Mouse (Mus musculus): Measurements from ENCODE around the gene Atp6ap1. TPM values are rescaled to one million over a fixed set of nuclear protein-coding genes. Genes with fewer than 3 reads are reported as not detected.

The Atp6ap1 gene
- 103 and 107 TPM in 2 replicates for polyA plus RNA-seq (2014; fragmentation: Nextera tagmentation; extraction: Ambion mirVana)

DNA sequence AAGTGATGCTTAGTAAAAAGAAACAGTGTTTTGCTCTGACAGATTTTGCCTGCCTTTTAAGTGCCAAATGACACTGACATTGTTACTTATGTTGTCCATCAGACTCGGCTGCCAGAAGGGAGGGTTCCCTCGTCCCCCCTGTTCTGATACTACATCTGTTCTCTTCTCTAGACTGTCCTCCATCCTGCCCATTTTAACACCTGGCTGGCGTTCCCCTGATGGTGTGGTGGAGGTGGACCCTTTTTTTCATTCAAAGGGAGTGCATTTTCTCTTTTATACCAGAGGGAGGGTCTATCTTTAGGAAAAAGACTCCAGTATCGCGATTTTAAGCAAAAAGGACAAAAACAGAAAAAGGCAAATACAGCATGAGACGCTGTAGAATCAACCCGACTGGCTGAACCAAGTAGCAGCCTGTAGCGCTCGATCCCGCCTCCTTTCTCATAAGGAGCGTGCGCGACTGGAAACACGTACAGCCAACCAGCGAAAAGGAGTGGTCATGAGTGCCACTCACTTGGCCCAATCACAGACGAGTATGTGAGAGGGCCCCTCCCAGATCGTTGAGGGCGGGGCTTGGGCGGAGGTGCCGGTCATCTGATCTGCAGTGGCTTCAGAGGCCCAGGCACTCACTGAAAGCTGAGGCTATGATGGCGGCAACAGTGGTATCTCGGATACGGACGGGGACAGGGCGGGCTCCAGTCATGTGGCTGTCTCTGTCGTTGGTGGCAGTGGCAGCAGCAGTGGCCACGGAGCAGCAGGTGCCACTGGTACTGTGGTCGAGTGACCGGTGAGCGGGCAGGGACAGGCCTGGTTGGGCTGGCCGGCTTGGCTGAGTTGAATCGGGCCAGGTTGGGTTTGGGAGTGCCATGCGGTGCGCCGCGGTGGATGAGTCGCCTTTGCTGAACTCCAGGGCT lies at the start of gene Atp6ap1:
TSS of gene Atp6ap1 (plus strand) at position 560 of the 911 bp plus-strand sequence.
- H3K27me3 ChIP-seq (replicated peaks; ENCODE audit: control insufficient read depth, insufficient read depth, low read length) = no peaks in the 10 kb centered on the region
- DNase-seq (ENCODE audit: low spot score) (peak; percentile 95), ATAC-seq (replicated peaks; ENCODE audit: low FRiP score, low TSS enrichment, low read depth) (peak; percentile 98)
- no peaks in the 10 kb centered on the region for H3K9me3 ChIP-seq (ENCODE audit: control insufficient read depth, low read length)
- H3K4me3 ChIP-seq (ENCODE audit: low read depth, low read length) = peak within 1 kb of the TSS; percentile 63
- WGBS = 13% methylated on average over 37 of the region's 37 CpGs
- H3K4me1 ChIP-seq (replicated peaks; ENCODE audit: control insufficient read depth, insufficient read depth, low read length) = no peaks in the 10 kb centered on the region
- peaks cover 20% of the 10 kb centered on the region; the same call in 1 of the 2 replicates for H3K36me3 ChIP-seq (ENCODE audit: control insufficient read depth, insufficient read depth, low read length)
- peak within 1 kb of the TSS; percentile 33; the same call in 1 of the 2 replicates for H3K27ac ChIP-seq (ENCODE audit: low read depth)
- peak within 1 kb of the TSS; percentile 64 for H3K4me2 ChIP-seq (ENCODE audit: low read length)
- peak within 1 kb of the TSS; percentile 71 for H3K9ac ChIP-seq (ENCODE audit: low read length)

DNA sequence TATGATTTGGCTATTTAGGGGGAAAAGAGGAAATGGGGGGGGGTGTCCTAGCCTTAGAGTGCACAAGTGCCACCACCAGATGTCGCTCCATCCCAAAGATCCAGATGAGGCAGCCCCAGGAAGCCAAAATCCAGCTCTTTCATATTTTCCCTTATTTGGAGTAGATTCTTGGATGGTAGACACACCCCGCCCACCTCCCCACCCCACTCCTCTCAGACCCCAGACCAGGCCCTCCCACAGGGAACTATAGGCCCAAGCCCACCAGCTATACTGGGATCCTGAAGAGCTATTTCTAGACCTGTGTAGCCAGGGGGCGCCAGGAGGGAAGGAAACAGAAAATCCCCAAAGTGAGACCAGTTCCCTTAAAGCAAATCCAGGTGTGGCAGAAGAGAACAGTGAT lies 48.2 kb upstream of the Atp6ap1 start:
- peak overlapping the region; percentile 40 for H3K4me3 ChIP-seq (ENCODE audit: low read depth, low read length)
- peak overlapping the region; percentile 52; the same call in 1 of the 2 replicates for H3K9ac ChIP-seq (ENCODE audit: low read length)
- H3K36me3 ChIP-seq (ENCODE audit: control insufficient read depth, insufficient read depth, low read length) = no peaks in the 10 kb centered on the region
- ATAC-seq (replicated peaks; ENCODE audit: low FRiP score, low TSS enrichment, low read depth) (no peak), DNase-seq (ENCODE audit: low spot score) (peak; percentile 81)
- peak overlapping the region; percentile 51 for H3K4me2 ChIP-seq (ENCODE audit: low read length)
- H3K4me1 ChIP-seq (replicated peaks; ENCODE audit: control insufficient read depth, insufficient read depth, low read length) = no peaks in the 10 kb centered on the region; the same call in 1 of the 2 replicates
- H3K27me3 ChIP-seq (replicated peaks; ENCODE audit: control insufficient read depth, insufficient read depth, low read length) = no peaks in the 10 kb centered on the region
- peak overlapping the region; percentile 84 for H3K27ac ChIP-seq (ENCODE audit: low read depth)
- WGBS = 25% methylated on average over 2 of the region's 3 CpGs
- H3K9me3 ChIP-seq (ENCODE audit: control insufficient read depth, low read length) = no peaks in the 10 kb centered on the region

DNA sequence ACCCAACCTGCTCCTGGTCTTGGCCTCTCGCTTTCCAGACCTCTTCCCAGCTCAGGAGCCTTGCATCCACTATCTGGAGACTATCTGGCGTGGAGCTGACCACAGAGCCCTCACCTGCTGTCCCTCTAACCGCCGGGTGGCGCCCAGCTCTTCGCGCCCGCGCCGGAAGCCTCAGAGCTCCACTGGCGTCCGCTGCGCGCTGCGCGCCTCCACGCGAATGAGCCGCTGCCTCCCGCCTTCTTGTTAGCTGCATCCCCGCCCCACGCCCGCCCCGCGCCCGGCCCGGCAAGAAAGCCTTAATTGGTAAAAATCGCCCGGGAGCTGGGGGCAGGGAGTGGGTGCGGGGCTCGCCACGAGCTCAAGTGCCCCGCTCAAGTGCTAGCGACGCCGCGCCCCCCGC lies 47.3 kb upstream of the Atp6ap1 start, which contains the start of gene Flna:
TSS of gene Flna (minus strand) at position 206 of the 400 bp plus-strand sequence.
- H3K4me2 ChIP-seq (ENCODE audit: low read length) = peak within 1 kb of the TSS; percentile 51
- ATAC-seq (replicated peaks; ENCODE audit: low FRiP score, low TSS enrichment, low read depth) = no peak

DNA sequence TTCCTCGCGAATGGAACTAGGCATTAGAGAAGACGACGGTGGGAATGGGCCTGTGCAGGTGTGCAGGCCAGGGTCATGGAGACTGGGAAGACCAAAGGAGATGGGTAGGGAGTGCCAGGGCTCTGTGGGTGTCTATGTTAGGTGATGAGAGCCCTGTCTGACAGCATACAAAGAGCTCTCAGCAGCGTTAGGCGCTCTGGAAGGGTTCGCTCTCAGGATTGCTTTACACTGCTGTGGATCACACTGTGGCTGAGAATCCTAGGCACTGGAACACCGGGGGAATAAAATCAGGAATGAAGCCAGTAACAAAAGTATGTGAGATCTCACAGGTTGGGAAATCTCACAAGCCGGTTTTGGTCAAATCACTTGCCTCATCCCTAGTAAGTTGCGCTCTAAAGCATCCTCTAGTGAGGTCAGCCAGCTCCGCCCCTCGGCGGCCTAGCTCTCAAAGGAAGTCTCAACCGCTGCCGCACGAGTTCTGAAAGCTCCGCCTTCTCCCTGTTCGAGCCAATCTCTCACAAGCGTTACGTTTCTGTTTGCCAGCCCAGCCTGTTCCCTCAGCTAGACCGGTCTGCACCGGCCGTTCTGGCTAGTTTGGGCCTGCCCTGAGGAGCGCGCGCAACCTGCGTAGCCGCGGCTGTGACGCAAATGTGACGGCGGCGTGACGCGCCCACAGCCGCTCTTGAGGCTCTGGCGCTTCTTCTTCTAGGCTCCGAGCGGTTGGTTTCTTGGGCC lies 42.6 kb upstream of the Atp6ap1 start, which contains the start of gene Emd:
TSS of gene Emd (plus strand) at position 535 of the 735 bp plus-strand sequence.
- 17% methylated on average over 39 of the region's 39 CpGs for WGBS

More for the DNA sequence above, 47.3 kb upstream of the Atp6ap1 start, which contains the start of gene Flna:
- DNase-seq (ENCODE audit: low spot score) = peak; percentile 69
- Histone ChIP-seq H3K27ac (ENCODE audit: low read depth) (peak within 1 kb of the TSS; percentile 84), H3K9ac (ENCODE audit: low read length) (peak within 1 kb of the TSS; percentile 52), H3K4me3 (ENCODE audit: low read depth, low read length) (peak within 1 kb of the TSS; percentile 40), H3K9me3 (ENCODE audit: control insufficient read depth, low read length) (no peaks in the 10 kb centered on the region), H3K27me3 (replicated peaks; ENCODE audit: control insufficient read depth, insufficient read depth, low read length) (no peaks in the 10 kb centered on the region), H3K36me3 (ENCODE audit: control insufficient read depth, insufficient read depth, low read length) (no peaks in the 10 kb centered on the region), H3K4me1 (replicated peaks; ENCODE audit: control insufficient read depth, insufficient read depth, low read length) (no peaks in the 10 kb centered on the region)
- 14% methylated on average over 38 of the region's 38 CpGs for WGBS

DNA sequence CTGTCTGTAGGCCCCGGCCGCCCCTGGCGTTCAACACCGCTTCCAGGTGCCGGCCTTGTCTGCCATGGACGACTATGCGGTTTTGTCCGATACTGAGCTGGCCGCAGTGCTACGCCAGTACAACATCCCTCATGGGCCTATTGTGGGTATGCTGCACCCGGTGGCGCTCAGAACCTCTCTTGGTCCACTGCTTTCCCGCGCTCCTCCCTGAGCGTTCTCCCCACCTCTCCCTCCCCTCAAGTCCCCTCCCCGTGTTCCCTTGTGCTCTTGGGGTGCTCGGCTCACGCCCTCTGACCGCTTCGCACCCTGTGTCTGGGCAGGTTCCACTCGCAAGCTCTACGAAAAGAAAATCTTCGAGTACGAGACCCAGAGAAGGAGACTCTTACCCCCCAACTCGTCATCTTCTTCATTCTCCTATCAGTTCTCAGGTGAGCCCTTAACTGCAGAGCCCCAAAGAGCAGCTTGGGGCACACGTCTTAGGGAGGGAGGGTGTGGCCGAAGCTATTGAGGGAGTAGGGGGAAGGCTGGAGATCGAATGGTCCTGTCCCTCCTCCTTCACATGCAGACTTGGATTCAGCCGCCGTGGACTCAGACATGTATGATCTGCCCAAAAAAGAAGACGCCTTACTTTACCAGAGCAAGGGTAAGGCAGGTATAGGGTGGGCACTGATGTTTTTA lies 41.9 kb upstream of the Atp6ap1 start:
- no peaks in the 10 kb centered on the region for H3K4me1 ChIP-seq (replicated peaks; ENCODE audit: control insufficient read depth, insufficient read depth, low read length)
- ATAC-seq (replicated peaks; ENCODE audit: low FRiP score, low TSS enrichment, low read depth) (peak; percentile 22; the same call in 1 of the 2 replicates), DNase-seq (ENCODE audit: low spot score) (no peak)
- 22% methylated on average over 30 of the region's 31 CpGs for WGBS
- peak overlapping the region; percentile 73 for H3K9ac ChIP-seq (ENCODE audit: low read length)
- H3K9me3 ChIP-seq (ENCODE audit: control insufficient read depth, low read length) = no peaks in the 10 kb centered on the region
- peak overlapping the region; percentile 56 for H3K4me3 ChIP-seq (ENCODE audit: low read depth, low read length)
- no peaks in the 10 kb centered on the region for H3K27me3 ChIP-seq (replicated peaks; ENCODE audit: control insufficient read depth, insufficient read depth, low read length)
- H3K4me2 ChIP-seq (ENCODE audit: low read length) = peak overlapping the region; percentile 62
- H3K27ac ChIP-seq (ENCODE audit: low read depth) = peak overlapping the region; percentile 93
- H3K36me3 ChIP-seq (ENCODE audit: control insufficient read depth, insufficient read depth, low read length) = peaks cover 18% of the 10 kb centered on the region; the same call in 1 of the 2 replicates

More for the DNA sequence above, 42.6 kb upstream of the Atp6ap1 start, which contains the start of gene Emd:
- peak within 1 kb of the TSS; percentile 56 for H3K4me3 ChIP-seq (ENCODE audit: low read depth, low read length)
- no peaks in the 10 kb centered on the region for H3K27me3 ChIP-seq (replicated peaks; ENCODE audit: control insufficient read depth, insufficient read depth, low read length)
- H3K9ac ChIP-seq (ENCODE audit: low read length) = peak within 1 kb of the TSS; percentile 73
- H3K36me3 ChIP-seq (ENCODE audit: control insufficient read depth, insufficient read depth, low read length) = peaks cover 18% of the 10 kb centered on the region; the same call in 1 of the 2 replicates
- DNase-seq (ENCODE audit: low spot score) (peak; percentile 89), ATAC-seq (replicated peaks; ENCODE audit: low FRiP score, low TSS enrichment, low read depth) (peak; percentile 98)
- H3K4me1 ChIP-seq (replicated peaks; ENCODE audit: control insufficient read depth, insufficient read depth, low read length) = no peaks in the 10 kb centered on the region
- peak within 1 kb of the TSS; percentile 93 for H3K27ac ChIP-seq (ENCODE audit: low read depth)
- peak within 1 kb of the TSS; percentile 62 for H3K4me2 ChIP-seq (ENCODE audit: low read length)
- no peaks in the 10 kb centered on the region for H3K9me3 ChIP-seq (ENCODE audit: control insufficient read depth, low read length)

DNA sequence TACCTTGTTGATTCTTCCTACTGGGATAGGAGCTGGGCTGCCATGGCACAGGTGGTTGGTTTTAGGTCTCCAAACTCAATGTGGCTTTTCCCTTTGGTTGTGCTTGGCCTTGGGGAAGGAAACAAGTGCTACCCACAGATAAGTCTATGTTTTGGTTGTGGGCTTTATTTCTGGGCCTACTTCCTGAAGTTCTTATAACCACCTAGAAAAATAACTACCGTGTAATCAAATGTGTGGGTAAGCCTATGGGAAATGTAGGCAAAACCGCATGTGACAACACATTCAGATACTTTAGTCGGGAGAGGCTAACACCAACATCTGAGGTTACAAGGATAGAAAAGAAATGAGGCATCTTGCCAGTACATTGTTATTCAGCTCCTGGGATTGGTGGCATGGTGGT lies 39.2 kb upstream of the Atp6ap1 start:
- no peak for DNase-seq (ENCODE audit: low spot score)
- H3K4me3 ChIP-seq (ENCODE audit: low read depth, low read length) = no peak overlapping the region
- 95% methylated on average over 3 of the region's 3 CpGs for WGBS
- H3K9me3 ChIP-seq (ENCODE audit: control insufficient read depth, low read length) = no peaks in the 10 kb centered on the region
- H3K36me3 ChIP-seq (ENCODE audit: control insufficient read depth, insufficient read depth, low read length) = peaks cover 18% of the 10 kb centered on the region; the same call in 1 of the 2 replicates
- H3K27me3 ChIP-seq (replicated peaks; ENCODE audit: control insufficient read depth, insufficient read depth, low read length) = no peaks in the 10 kb centered on the region
- H3K27ac ChIP-seq (ENCODE audit: low read depth) = no peak overlapping the region
- no peaks in the 10 kb centered on the region for H3K4me1 ChIP-seq (replicated peaks; ENCODE audit: control insufficient read depth, insufficient read depth, low read length)
- ATAC-seq (replicated peaks; ENCODE audit: low FRiP score, low TSS enrichment, low read depth) = no peak
- no peak overlapping the region for H3K4me2 ChIP-seq (ENCODE audit: low read length)
- no peak overlapping the region for H3K9ac ChIP-seq (ENCODE audit: low read length)

DNA sequence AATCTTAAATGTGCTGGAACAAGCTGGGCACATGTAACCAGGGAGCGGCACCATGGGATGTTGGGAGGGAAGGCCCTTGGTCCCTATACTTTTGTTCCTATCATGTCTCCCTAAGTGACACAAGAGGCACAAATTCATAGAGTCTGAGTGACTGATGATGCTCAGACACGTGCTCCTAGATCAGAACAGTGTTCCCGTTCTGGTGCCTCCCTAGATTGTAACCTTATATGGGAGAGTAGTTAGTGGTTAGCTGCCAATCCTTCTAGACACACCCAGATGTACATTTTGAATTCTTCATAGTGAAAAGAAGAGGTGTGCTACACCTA lies 27.2 kb upstream of the Atp6ap1 start:
- H3K9ac ChIP-seq (ENCODE audit: low read length) = peak overlapping the region; percentile 56
- DNase-seq (ENCODE audit: low spot score) = no peak
- peak; percentile 39 for ATAC-seq (replicated peaks; ENCODE audit: low FRiP score, low TSS enrichment, low read depth)
- peak overlapping the region; percentile 61 for H3K4me3 ChIP-seq (ENCODE audit: low read depth, low read length)
- H3K4me1 ChIP-seq (replicated peaks; ENCODE audit: control insufficient read depth, insufficient read depth, low read length) = no peaks in the 10 kb centered on the region
- H3K4me2 ChIP-seq (ENCODE audit: low read length) = peak overlapping the region; percentile 46
- H3K27me3 ChIP-seq (replicated peaks; ENCODE audit: control insufficient read depth, insufficient read depth, low read length) = no peaks in the 10 kb centered on the region
- H3K9me3 ChIP-seq (ENCODE audit: control insufficient read depth, low read length) = no peaks in the 10 kb centered on the region
- WGBS = 23% methylated on average over 3 of the region's 3 CpGs
- peaks cover 8% of the 10 kb centered on the region; the same call in 1 of the 2 replicates for H3K36me3 ChIP-seq (ENCODE audit: control insufficient read depth, insufficient read depth, low read length)
- peak overlapping the region; percentile 94 for H3K27ac ChIP-seq (ENCODE audit: low read depth)

Data from intestine, embryonic 14.5 days (tissue).